Comparison of ENCODE assay signal across 11 mouse cellular contexts in the genomic region with DNA sequence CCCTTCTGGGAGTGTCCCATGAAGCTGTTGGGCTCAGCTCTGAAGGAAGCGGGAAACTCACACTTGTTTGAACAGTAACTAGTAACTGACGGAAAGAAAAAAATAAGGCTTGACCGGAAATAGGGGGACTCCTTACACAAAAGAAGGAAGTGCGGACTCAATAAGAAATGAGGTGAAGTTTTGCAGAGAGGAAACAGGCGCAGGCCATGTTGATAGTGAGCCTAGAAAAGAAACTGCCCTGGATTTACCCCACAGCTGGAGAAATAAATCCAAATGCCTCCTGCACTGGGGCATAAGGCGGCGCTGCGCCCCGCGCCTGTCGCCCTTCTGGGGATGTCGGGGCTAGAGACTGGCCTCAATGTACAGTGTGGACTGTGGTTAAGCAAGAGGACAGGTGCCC.
A peak's percentile ranks its signal among the peaks of the same experiment; 100 is the strongest.
DNase-seq lines count a peak whose midpoint lies in the region; ATAC-seq and TF ChIP-seq lines count a peak whose summit lies in the region.
"Had no signal": no experiment of that assay in that cellular context is flagged by ENCODE, and none has a peak within 500 bp of the region (broad histone marks: within the 10 kb centered on the region; RNA-seq: fewer than 3 reads in every experiment).

No protein-coding gene starts in this region.

- TF ChIP-seq CTCF in stomach, postnatal 0 days (IDR thresholded peaks at IDR 0.05; ENCODE audit: low read depth): 0 out of 2 replicates have a peak, but pooled peaks have one; percentile 6

- H3K9me3 ChIP-seq in intestine, embryonic 16.5 days (ENCODE audit: control insufficient read depth, low read length): no peaks in the 10 kb centered on the region
- no peaks in the 10 kb centered on the region for H3K9me3 ChIP-seq in intestine, embryonic 15.5 days
- H3K9me3 ChIP-seq in midbrain, embryonic 11.5 days (ENCODE audit: control insufficient read depth, low read length): no peaks in the 10 kb centered on the region
- H3K9me3 ChIP-seq in midbrain, embryonic 10.5 days (replicated peaks): no peaks in the 10 kb centered on the region
- no peaks in the 10 kb centered on the region for H3K9me3 ChIP-seq in liver, embryonic 16.5 days (replicated peaks; ENCODE audit: control insufficient read depth, low read length)
- no peaks in the 10 kb centered on the region for H3K9me3 ChIP-seq in stomach, postnatal 0 days (ENCODE audit: control insufficient read depth, low read length)
- H3K9me3 ChIP-seq: limb, embryonic 15.5 days had no signal

- H3K4me2 ChIP-seq in intestine, embryonic 16.5 days (ENCODE audit: low read depth, low read length): no peak overlapping the region
- no peak overlapping the region for H3K4me2 ChIP-seq in intestine, embryonic 15.5 days (replicated peaks)
- no peak overlapping the region for H3K4me2 ChIP-seq in midbrain, embryonic 11.5 days
- no peak overlapping the region for H3K4me2 ChIP-seq in liver, embryonic 16.5 days (ENCODE audit: low read depth, low read length)
- no peak overlapping the region for H3K4me2 ChIP-seq in stomach, postnatal 0 days (replicated peaks; ENCODE audit: low read depth)
- H3K4me2 ChIP-seq: limb, embryonic 15.5 days had no signal

- peaks cover 14% of the 10 kb centered on the region; the same call in 1 of the 2 replicates for H3K4me1 ChIP-seq in intestine, embryonic 16.5 days (ENCODE audit: control insufficient read depth, insufficient read depth, low read length)
- H3K4me1 ChIP-seq in intestine, embryonic 15.5 days (replicated peaks): peaks cover 12% of the 10 kb centered on the region
- peaks cover 10% of the 10 kb centered on the region; the same call in 1 of the 2 replicates for H3K4me1 ChIP-seq in midbrain, embryonic 11.5 days (ENCODE audit: control insufficient read depth, insufficient read depth, low read length)
- peaks cover 37% of the 10 kb centered on the region for H3K4me1 ChIP-seq in midbrain, embryonic 10.5 days
- no peaks in the 10 kb centered on the region; the same call in 1 of the 2 replicates for H3K4me1 ChIP-seq in liver, embryonic 16.5 days (ENCODE audit: control insufficient read depth, low read depth, low read length)
- no peaks in the 10 kb centered on the region for H3K4me1 ChIP-seq in stomach, postnatal 0 days (replicated peaks; ENCODE audit: control insufficient read depth, insufficient read depth)

- H3K9ac ChIP-seq in intestine, embryonic 16.5 days (ENCODE audit: low read depth, low read length): no peak overlapping the region
- no peak overlapping the region for H3K9ac ChIP-seq in intestine, embryonic 15.5 days
- no peak overlapping the region for H3K9ac ChIP-seq in midbrain, embryonic 11.5 days (ENCODE audit: low read length)
- H3K9ac ChIP-seq in liver, embryonic 16.5 days (ENCODE audit: low read depth, low read length): no peak overlapping the region
- no peak overlapping the region for H3K9ac ChIP-seq in stomach, postnatal 0 days (ENCODE audit: low read length)
- H3K9ac ChIP-seq: limb, embryonic 15.5 days had no signal

- peak; percentile 23 for DNase-seq in midbrain, embryonic 11.5 days (ENCODE audit: low spot score, missing footprints)
- no peak for DNase-seq in midbrain, embryonic 10.5 days (ENCODE audit: low spot score)
- DNase-seq in stomach, postnatal 0 days (ENCODE audit: low spot score): no peak
- DNase-seq in thymus, adult 18-20 months: no peak
- DNase-seq: right cerebral cortex, postnatal 25 days had no signal

- WGBS in intestine, embryonic 16.5 days: 83% methylated on average over 12 of the region's 12 CpGs
- WGBS in intestine, embryonic 15.5 days: 77% methylated on average over 12 of the region's 12 CpGs
- WGBS in midbrain, embryonic 11.5 days: 91% methylated on average over 12 of the region's 12 CpGs
- 89% methylated on average over 12 of the region's 12 CpGs for WGBS in midbrain, embryonic 10.5 days
- WGBS in liver, embryonic 16.5 days (ENCODE audit: insufficient replicate concordance): 17% methylated on average over 12 of the region's 12 CpGs
- 85% methylated on average over 12 of the region's 12 CpGs for WGBS in stomach, postnatal 0 days

- no peaks in the 10 kb centered on the region for H3K36me3 ChIP-seq in intestine, embryonic 16.5 days (ENCODE audit: control insufficient read depth, insufficient read depth, low read length)
- H3K36me3 ChIP-seq in intestine, embryonic 15.5 days: no peaks in the 10 kb centered on the region
- H3K36me3 ChIP-seq in midbrain, embryonic 11.5 days (ENCODE audit: control insufficient read depth, insufficient read depth, low read length): no peaks in the 10 kb centered on the region
- H3K36me3 ChIP-seq in midbrain, embryonic 10.5 days: no peaks in the 10 kb centered on the region
- H3K36me3 ChIP-seq in liver, embryonic 16.5 days (ENCODE audit: control insufficient read depth, insufficient read depth): no peaks in the 10 kb centered on the region
- no peaks in the 10 kb centered on the region for H3K36me3 ChIP-seq in stomach, postnatal 0 days (ENCODE audit: control insufficient read depth, insufficient read depth, low read length)
- H3K36me3 ChIP-seq: limb, embryonic 15.5 days had no signal

- peak overlapping the region; percentile 33; the same call in 1 of the 2 replicates for H3K27ac ChIP-seq in intestine, embryonic 16.5 days (ENCODE audit: low read length)
- H3K27ac ChIP-seq in intestine, embryonic 15.5 days: no peak overlapping the region
- no peak overlapping the region for H3K27ac ChIP-seq in midbrain, embryonic 11.5 days (ENCODE audit: low read depth, low read length)
- no peak overlapping the region for H3K27ac ChIP-seq in midbrain, embryonic 10.5 days (replicated peaks)
- 0 out of 2 replicates have a peak overlapping the region, but pooled peaks have one; percentile 1 for H3K27ac ChIP-seq in liver, embryonic 16.5 days (ENCODE audit: low read length)
- no peak overlapping the region for H3K27ac ChIP-seq in stomach, postnatal 0 days (replicated peaks)

- no peak for ATAC-seq in intestine, embryonic 16.5 days
- no peak for ATAC-seq in intestine, embryonic 15.5 days
- no peak for ATAC-seq in midbrain, embryonic 11.5 days (ENCODE audit: low FRiP score)
- peak; percentile 35; the same call in 1 of the 2 replicates for ATAC-seq in liver, embryonic 16.5 days (ENCODE audit: low read depth)
- ATAC-seq in stomach, postnatal 0 days (ENCODE audit: low FRiP score, low TSS enrichment): no peak
- ATAC-seq in cerebellum, adult (ENCODE audit: insufficient number of reproducible peaks, low FRiP score, low TSS enrichment): no peak

- no peak for TF ChIP-seq EP300 in stomach, postnatal 0 days (optimal IDR thresholded peaks at IDR 0.05)

- no peak overlapping the region for H3K4me3 ChIP-seq in intestine, embryonic 16.5 days (ENCODE audit: low read length)
- no peak overlapping the region for H3K4me3 ChIP-seq in intestine, embryonic 15.5 days (replicated peaks)
- H3K4me3 ChIP-seq in midbrain, embryonic 11.5 days (ENCODE audit: low read depth, low read length): no peak overlapping the region
- no peak overlapping the region for H3K4me3 ChIP-seq in midbrain, embryonic 10.5 days
- H3K4me3 ChIP-seq in liver, embryonic 16.5 days (ENCODE audit: low read depth, low read length): no peak overlapping the region
- H3K4me3 ChIP-seq in stomach, postnatal 0 days (ENCODE audit: low read depth, low read length): no peak overlapping the region
- H3K4me3 ChIP-seq: erythroblast, embryonic 14.5 days; limb, embryonic 15.5 days had no signal

- no peaks in the 10 kb centered on the region for H3K27me3 ChIP-seq in intestine, embryonic 16.5 days (replicated peaks; ENCODE audit: control insufficient read depth, insufficient read depth, low read length)
- H3K27me3 ChIP-seq in intestine, embryonic 15.5 days (replicated peaks): no peaks in the 10 kb centered on the region
- H3K27me3 ChIP-seq in midbrain, embryonic 11.5 days (ENCODE audit: control insufficient read depth, insufficient read depth, low read length): no peaks in the 10 kb centered on the region
- H3K27me3 ChIP-seq in midbrain, embryonic 10.5 days (ENCODE audit: low read depth, poor library complexity, severe bottlenecking): no peaks in the 10 kb centered on the region
- no peaks in the 10 kb centered on the region for H3K27me3 ChIP-seq in liver, embryonic 16.5 days (ENCODE audit: control insufficient read depth, insufficient read depth, low read depth, low read length)
- no peaks in the 10 kb centered on the region for H3K27me3 ChIP-seq in stomach, postnatal 0 days (ENCODE audit: control insufficient read depth, insufficient read depth, low read length)
- H3K27me3 ChIP-seq: limb, embryonic 15.5 days had no signal

Comparison
In these comparisons a context has a peak if more than half of its experiments do, and no peak if none do; other contexts are left out.
1. H3K27ac ChIP-seq: peak in intestine, embryonic 16.5 days (single experiment) and liver, embryonic 16.5 days (single experiment); none in intestine, embryonic 15.5 days (single experiment), midbrain, embryonic 11.5 days (single experiment), midbrain, embryonic 10.5 days (single experiment) and stomach, postnatal 0 days (single experiment).